Mouse (Mus musculus): Measurements from ENCODE around the gene Xrcc5. TPM values are rescaled to one million over a fixed set of nuclear protein-coding genes. Genes with fewer than 3 reads are reported as not detected.

The Xrcc5 gene
- polyA plus RNA-seq, 1 experiment from 2014 or later: 26.5 TPM

DNA sequence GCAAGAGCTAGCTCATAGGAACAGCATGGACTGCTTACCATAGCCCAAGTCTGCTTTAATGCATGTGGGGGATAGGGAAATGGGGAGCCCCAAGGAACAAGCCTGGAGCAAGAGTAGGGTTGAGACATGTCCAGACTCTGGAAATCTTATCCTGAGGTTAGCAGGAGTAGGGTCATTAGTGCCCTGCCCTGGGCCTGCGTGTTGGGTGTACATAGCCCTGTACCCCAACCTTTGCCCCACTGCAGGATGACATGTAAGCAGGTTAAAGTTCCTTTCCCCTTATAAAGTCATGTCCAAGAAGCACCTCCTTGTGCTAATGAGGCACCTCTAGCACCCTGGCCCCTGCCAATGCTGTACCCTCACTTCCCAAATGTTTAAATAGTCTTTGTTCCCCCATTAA lies 125.4 kb downstream of the Xrcc5 start:
- Histone ChIP-seq H3K27ac (no peak overlapping the region), H3K27me3 (no peaks in the 10 kb centered on the region), H3K9me3 (no peaks in the 10 kb centered on the region), H3K4me1 (replicated peaks) (no peaks in the 10 kb centered on the region), H3K4me2 (no peak overlapping the region), H3K9ac (no peak overlapping the region), H3K36me3 (peaks cover 11% of the 10 kb centered on the region), H3K4me3 (no peak overlapping the region)
- no peak for ATAC-seq (ENCODE audit: low FRiP score)
- WGBS: 96% methylated on average over 1 of the region's 1 CpGs

DNA sequence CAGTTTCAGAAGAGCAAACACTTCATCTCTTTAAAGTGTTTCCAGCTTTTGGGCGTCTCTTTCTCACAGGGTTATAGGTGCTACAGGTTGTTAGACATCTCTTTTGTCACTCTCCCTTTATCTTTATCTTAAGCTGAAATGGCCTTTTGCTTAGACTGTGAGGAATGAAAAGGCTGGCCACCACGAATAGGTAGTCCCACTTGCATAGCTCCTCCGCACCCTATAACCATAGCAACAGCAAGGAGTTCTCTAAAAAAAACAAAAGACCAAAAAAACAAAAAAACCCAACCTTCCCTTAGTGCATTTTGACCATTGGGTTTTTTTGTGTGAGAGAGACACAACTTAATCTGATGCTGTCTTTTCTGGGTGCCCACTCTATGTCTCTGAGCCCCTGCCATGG lies 127.3 kb downstream of the Xrcc5 start:
- H3K4me2 ChIP-seq: no peak overlapping the region
- ATAC-seq (ENCODE audit: low FRiP score): no peak
- H3K4me1 ChIP-seq (replicated peaks): peaks cover 5% of the 10 kb centered on the region; the same call in 1 of the 2 replicates
- WGBS: 59% methylated on average over 3 of the region's 3 CpGs
- no peaks in the 10 kb centered on the region for H3K9me3 ChIP-seq
- H3K27ac ChIP-seq: no peak overlapping the region
- no peaks in the 10 kb centered on the region for H3K27me3 ChIP-seq
- no peak overlapping the region for H3K4me3 ChIP-seq
- peaks cover 6% of the 10 kb centered on the region for H3K36me3 ChIP-seq
- no peak overlapping the region for H3K9ac ChIP-seq

GRCm38 (mm10) chr1:72436967-72437366 lies 129.7 kb downstream of the Xrcc5 start:
- Histone ChIP-seq H3K27ac (no peak overlapping the region), H3K36me3 (no peaks in the 10 kb centered on the region), H3K4me3 (no peak overlapping the region), H3K9me3 (no peaks in the 10 kb centered on the region), H3K4me1 (replicated peaks) (peaks cover 5% of the 10 kb centered on the region; the same call in 1 of the 2 replicates), H3K4me2 (no peak overlapping the region), H3K9ac (no peak overlapping the region), H3K27me3 (no peaks in the 10 kb centered on the region)
- WGBS: 81% methylated on average over 5 of the region's 5 CpGs
- ATAC-seq (ENCODE audit: low FRiP score): no peak

GRCm38 (mm10) chr1:72439146-72439545 lies 131.9 kb downstream of the Xrcc5 start:
- Histone ChIP-seq H3K27ac (0 out of 2 replicates have a peak overlapping the region, but pooled peaks have one; percentile 30), H3K9me3 (no peaks in the 10 kb centered on the region), H3K4me2 (no peak overlapping the region), H3K9ac (no peak overlapping the region), H3K36me3 (no peaks in the 10 kb centered on the region; the same call in 1 of the 2 replicates), H3K4me3 (no peak overlapping the region), H3K4me1 (replicated peaks) (peaks cover 5% of the 10 kb centered on the region; the same call in 1 of the 2 replicates), H3K27me3 (no peaks in the 10 kb centered on the region)
- WGBS: 55% methylated on average over 8 of the region's 8 CpGs
- no peak; the same call in 1 of the 2 replicates for ATAC-seq (ENCODE audit: low FRiP score)

DNA sequence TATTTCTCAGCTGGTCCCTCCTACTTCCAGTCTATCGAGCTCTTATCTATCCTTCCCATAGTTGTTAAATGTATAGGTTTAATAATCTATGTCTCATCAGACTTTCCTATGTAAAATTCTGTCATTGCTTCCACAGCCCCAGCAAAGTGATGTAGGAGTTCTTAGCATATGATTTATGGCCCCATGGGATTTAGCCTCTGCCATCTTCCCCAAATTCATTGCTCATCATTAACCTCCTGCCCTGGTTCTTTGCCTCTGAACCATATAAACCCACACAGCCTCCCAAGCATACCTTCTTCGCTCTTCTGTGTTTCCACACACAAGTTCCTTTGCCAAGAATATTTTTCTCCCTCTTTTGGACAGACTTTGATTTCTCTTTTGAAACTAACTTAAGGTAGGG lies 135.5 kb downstream of the Xrcc5 start:
- no peak for ATAC-seq (ENCODE audit: low FRiP score)
- 83% methylated on average over 2 of the region's 2 CpGs for WGBS
- H3K4me3 ChIP-seq: no peak overlapping the region
- H3K4me1 ChIP-seq (replicated peaks): peaks cover 5% of the 10 kb centered on the region; the same call in 1 of the 2 replicates
- H3K27ac ChIP-seq: no peak overlapping the region
- no peaks in the 10 kb centered on the region for H3K27me3 ChIP-seq
- H3K4me2 ChIP-seq: no peak overlapping the region
- H3K36me3 ChIP-seq: peaks cover 9% of the 10 kb centered on the region
- no peaks in the 10 kb centered on the region for H3K9me3 ChIP-seq
- no peak overlapping the region for H3K9ac ChIP-seq

Other genes with a start within 250 kb of the Xrcc5 start
- gene Mreg, start 95.1 kb upstream of the Xrcc5 start, polyA plus RNA-seq (2015; fragmentation: Nextera tagmentation; extraction: Ambion mirVana): 5.7 and 7.0 TPM in 2 replicates
- gene Pecr, start 23.1 kb upstream of the Xrcc5 start, polyA plus RNA-seq (2015; fragmentation: Nextera tagmentation; extraction: Ambion mirVana): 8.8 and 8.9 TPM in 2 replicates
- gene Tmem169, start 23.1 kb upstream of the Xrcc5 start, polyA plus RNA-seq (2015; fragmentation: Nextera tagmentation; extraction: Ambion mirVana): 42.3 and 46.8 TPM in 2 replicates
- gene March4, start 229.5 kb downstream of the Xrcc5 start, polyA plus RNA-seq (2015; fragmentation: Nextera tagmentation; extraction: Ambion mirVana): 5.6 and 6.5 TPM in 2 replicates

Data from hindbrain, embryonic 13.5 days (tissue).